Mouse (Mus musculus): ENCODE measurements around the gene Tex2.

GRCm38 (mm10) chr11:106562707-106563106 lies 50.5 kb downstream of the Tex2 start:
- no peak for TF ChIP-seq CTCF (IDR thresholded peaks at IDR 0.05; ENCODE audit: borderline replicate concordance, insufficient read depth, low read length)
- TF ChIP-seq POLR2A (IDR thresholded peaks at IDR 0.05; ENCODE audit: low read depth, low read length): no peak

Measured in embryonic fibroblast, embryonic 13.5 days (primary cell).